Mouse (Mus musculus): Measurements from ENCODE around the gene Nucks1. TPM values are rescaled to one million over a fixed set of nuclear protein-coding genes. Genes with fewer than 3 reads are reported as not detected.

The Nucks1 gene
- polyA plus RNA-seq, 1 experiment from 2014 or later, result 120 TPM

DNA sequence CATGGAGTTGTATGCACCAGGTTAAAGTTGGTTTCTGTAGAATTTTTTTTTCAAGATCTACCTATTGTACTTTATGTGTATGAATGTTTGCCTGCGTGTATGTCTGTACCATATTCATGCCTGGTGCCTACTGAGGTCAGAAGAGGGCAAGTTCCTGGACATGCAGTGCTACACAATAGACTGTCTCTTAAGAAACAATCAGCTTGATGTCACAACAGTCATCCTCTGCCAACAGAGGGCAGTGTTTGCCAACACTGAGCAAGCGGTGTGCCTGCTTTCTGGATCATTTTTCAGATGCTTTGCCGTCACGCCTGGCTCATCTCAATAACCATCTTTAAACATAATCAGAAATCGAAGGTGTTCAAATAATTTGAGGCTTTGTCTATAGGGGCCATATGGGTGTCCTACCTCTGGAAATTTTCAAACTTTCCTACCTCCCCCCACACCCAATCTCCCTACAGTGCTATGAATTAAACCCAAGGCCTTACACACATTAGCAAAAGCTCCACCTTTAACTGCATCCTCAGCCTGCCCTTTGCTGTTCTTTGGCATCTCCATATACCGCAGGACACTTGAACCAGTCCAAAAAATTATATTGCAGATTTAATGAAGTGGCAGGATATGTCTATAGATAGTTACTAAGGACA is 27.4 kb downstream of the Nucks1 start:
- Histone ChIP-seq H3K4me1 (peaks cover 7% of the 10 kb centered on the region; the same call in 1 of the 2 replicates), H3K36me3 (replicated peaks) (peaks cover 58% of the 10 kb centered on the region), H3K27ac (no peak overlapping the region), H3K27me3 (ENCODE audit: poor library complexity, severe bottlenecking) (no peaks in the 10 kb centered on the region), H3K9me3 (no peaks in the 10 kb centered on the region), H3K4me3 (no peak overlapping the region)
- DNase-seq (ENCODE audit: extremely low spot score, low spot score), result peak; percentile 39
- 69% methylated on average over 6 of the region's 6 CpGs for WGBS

DNA sequence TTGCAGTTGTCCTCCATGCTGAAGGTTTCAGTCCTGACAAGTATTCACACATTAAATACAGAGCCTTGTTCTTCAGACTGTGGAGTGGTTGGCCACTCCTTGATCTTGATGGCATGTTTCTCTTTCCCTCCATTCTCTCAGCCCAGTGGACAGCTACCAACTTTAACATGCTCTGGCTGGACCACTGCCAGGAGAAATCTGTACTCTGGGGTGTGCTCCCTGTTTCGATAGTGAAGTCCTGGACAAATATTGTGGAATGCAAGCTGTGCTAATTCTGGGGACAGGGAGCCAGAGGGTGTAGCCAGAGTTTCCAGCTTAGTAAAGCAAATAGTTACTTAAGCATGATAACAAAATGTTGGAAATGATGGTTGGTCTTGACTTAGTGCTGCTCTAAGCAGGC is 28.5 kb downstream of the Nucks1 start:
- H3K4me3 ChIP-seq, result no peak overlapping the region
- peaks cover 7% of the 10 kb centered on the region; the same call in 1 of the 2 replicates for H3K4me1 ChIP-seq
- no peaks in the 10 kb centered on the region for H3K9me3 ChIP-seq
- H3K27me3 ChIP-seq (ENCODE audit: poor library complexity, severe bottlenecking), result no peaks in the 10 kb centered on the region
- peaks cover 48% of the 10 kb centered on the region for H3K36me3 ChIP-seq (replicated peaks)
- no peak overlapping the region for H3K27ac ChIP-seq
- no peak for DNase-seq (ENCODE audit: extremely low spot score, low spot score)
- 98% methylated on average over 1 of the region's 1 CpGs for WGBS

DNA sequence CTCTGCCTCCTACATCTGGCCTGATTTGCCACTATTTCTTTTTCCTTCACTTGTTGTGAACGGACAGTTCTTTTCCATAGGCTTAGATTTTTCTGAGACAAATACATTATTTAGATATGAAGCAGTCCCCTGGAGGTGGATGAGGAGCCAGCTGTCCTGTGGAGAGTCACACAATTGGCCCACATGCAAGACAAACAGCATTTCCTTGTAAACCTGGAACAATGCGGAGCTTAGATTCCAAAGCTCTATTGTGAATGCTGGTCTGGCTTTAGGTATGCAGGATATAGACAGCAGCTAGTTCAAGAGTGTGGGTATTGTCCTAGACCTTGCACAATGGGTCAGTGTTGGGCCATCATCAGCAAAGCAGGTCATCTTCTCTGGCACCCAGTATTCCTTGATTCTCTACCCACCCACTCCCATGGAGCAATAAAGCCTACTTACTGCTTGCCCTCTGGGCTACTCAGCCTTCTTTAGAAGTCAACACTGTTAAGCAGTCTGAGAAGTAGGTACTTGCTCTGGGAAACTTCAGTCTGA is 30.4 kb downstream of the Nucks1 start:
- Histone ChIP-seq H3K9me3 (no peaks in the 10 kb centered on the region), H3K4me1 (peaks cover 7% of the 10 kb centered on the region; the same call in 1 of the 2 replicates), H3K27ac (no peak overlapping the region), H3K27me3 (ENCODE audit: poor library complexity, severe bottlenecking) (no peaks in the 10 kb centered on the region), H3K36me3 (replicated peaks) (peaks cover 28% of the 10 kb centered on the region), H3K4me3 (no peak overlapping the region)
- DNase-seq (ENCODE audit: extremely low spot score, low spot score), result no peak
- 73% methylated on average over 2 of the region's 2 CpGs for WGBS

DNA sequence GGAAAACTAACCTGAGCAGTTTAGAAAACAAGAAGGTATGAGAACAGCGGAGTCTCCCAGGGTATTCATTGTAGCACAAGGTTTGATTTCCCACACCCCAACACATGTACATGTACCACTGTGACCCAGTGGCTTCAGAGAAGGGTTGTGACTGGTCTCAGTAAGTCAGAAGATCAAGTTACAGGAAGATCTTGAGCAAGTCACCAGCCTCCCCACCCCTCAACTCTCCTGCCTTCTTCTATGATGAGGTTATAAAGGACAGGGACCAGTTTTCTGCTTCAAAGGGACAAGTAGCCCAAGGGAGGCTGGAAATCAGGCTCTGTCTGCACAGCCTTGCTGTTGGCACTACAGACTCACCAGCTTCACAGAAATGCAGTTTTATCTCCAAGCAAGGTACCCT is 31.2 kb downstream of the Nucks1 start:
- Histone ChIP-seq H3K27me3 (ENCODE audit: poor library complexity, severe bottlenecking) (no peaks in the 10 kb centered on the region), H3K4me3 (no peak overlapping the region), H3K4me1 (peaks cover 7% of the 10 kb centered on the region; the same call in 1 of the 2 replicates), H3K36me3 (replicated peaks) (peaks cover 26% of the 10 kb centered on the region), H3K27ac (no peak overlapping the region), H3K9me3 (no peaks in the 10 kb centered on the region)
- no peak for DNase-seq (ENCODE audit: extremely low spot score, low spot score)
- WGBS, result 98% methylated on average over 1 of the region's 1 CpGs

DNA sequence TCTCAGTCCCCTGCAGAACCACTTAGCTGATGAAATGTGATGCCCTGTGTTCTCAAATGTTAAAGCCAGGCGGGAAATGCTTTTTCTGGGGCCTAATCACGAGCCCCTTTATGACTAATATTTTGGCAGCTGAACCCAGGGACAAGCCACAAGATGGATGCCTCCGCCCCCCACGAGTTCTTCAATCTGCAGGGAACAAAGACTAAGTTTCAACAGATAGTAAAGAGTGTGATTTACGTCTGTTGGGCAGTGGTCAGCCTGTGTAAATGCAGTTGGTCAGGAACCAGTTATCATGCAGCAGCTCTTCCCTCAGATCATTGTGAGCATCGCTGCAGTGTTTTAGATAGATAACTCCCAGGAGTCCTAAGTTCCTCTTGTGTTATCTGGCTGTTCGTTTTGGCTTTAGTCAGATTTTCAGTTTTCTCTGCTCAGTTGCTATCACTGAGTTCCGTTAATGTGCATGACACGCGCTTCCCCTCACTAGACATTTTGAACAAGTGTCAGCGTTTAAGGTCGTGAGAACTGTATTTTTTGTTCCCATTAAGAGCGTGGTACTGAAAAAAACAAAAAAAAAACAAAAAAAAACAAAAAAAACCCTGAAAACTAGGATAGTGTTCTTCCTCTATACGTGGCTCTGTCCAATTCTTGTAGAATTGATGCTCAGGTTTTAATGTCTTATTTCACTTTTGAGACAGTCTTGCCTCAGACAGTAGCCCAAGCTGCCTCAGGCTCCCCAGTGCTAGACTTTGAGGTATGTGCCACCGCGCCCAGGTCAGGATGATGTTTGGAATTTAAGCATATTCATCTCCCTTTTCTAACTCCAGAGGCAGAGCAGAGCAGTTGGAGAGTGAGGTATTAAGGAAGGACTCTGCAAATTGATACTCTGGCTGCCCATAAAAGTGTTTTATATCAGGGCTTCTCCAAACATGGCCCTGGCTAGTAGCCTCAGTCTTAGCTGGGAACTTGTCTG is 32.6 kb downstream of the Nucks1 start:
- H3K4me1 ChIP-seq, result peaks cover 14% of the 10 kb centered on the region
- no peak overlapping the region for H3K27ac ChIP-seq
- WGBS, result 87% methylated on average over 16 of the region's 16 CpGs
- peaks cover 15% of the 10 kb centered on the region for H3K36me3 ChIP-seq (replicated peaks)
- DNase-seq (ENCODE audit: extremely low spot score, low spot score), result no peak
- no peak overlapping the region for H3K4me3 ChIP-seq
- no peaks in the 10 kb centered on the region for H3K9me3 ChIP-seq
- no peaks in the 10 kb centered on the region for H3K27me3 ChIP-seq (ENCODE audit: poor library complexity, severe bottlenecking)

DNA sequence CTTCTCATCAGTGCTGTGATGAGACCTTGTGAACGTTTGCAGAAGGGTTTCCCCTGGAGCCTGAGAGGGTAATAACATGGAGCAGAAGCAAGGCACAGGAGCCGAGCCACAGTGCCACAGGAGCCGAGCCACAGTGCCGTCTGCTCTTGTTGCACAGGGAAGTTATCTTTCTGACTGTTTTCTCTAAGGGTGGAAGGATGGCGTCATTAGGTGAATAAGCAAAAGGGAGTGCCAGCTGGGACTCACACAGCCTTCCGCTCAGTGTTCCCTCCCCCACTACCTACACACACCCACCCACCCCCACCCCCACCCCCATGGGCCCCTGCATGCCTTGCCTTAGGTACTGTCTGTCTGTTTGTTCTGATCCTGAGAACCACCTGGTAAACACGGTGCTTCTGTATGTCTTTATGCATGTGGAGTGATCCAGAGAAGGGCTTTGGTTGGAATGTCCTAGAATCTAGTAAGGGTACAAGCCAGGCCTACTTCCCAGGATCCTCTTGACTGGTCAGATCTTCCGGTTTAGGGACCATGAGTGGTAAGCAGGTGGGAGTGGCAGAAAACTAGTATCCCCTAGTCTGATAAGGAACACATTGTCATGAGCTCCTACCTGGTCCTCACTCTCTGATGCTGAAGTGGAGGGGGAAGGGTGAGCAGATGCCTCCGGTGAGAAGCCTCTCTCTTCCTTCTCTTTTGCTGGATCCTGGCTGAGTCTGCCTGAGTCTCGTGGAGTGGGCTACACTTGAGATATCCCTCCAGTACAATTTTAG is 35.5 kb downstream of the Nucks1 start:
- H3K4me3 ChIP-seq, result no peak overlapping the region
- no peaks in the 10 kb centered on the region for H3K27me3 ChIP-seq (ENCODE audit: poor library complexity, severe bottlenecking)
- DNase-seq (ENCODE audit: extremely low spot score, low spot score), result no peak
- peaks cover 14% of the 10 kb centered on the region for H3K4me1 ChIP-seq
- 76% methylated on average over 10 of the region's 10 CpGs for WGBS
- no peak overlapping the region for H3K27ac ChIP-seq
- no peaks in the 10 kb centered on the region for H3K36me3 ChIP-seq (replicated peaks)
- H3K9me3 ChIP-seq, result no peaks in the 10 kb centered on the region

DNA sequence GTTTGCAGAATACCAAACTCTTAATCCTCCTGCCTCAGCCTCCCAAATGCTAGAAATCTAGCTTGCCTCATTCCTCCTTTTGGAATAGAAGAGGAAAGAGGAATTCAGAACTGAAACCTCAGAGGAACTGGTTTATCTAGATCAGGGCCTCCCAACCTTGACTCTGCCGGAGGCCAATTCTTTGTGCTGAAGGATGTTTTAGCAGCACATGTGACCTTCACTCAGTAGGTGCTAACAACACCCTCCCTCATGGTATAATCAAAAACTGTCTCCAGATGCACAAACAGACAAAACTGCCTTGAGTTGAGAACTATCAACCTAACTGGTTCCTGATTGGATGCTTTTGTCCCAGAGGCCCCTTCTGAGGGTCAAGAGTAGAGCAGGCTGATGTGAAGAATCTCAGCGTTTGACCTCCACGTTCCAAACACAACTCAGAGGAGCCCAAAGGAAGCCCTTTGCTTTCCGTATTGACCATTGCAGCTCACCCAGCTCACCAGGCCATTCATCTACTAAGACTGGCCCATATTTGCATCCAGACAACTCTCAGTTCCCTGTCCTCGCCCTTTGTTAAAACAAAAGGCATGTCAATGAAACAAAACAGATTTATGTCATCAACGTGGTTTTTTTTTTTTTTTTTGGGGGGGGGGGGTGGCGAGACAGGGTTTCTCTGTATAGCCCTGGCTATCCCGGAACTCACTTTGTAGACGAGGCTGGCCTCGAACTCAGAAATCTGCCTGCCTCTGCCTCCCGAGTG is 36.3 kb downstream of the Nucks1 start:
- no peaks in the 10 kb centered on the region for H3K36me3 ChIP-seq (replicated peaks)
- no peak for DNase-seq (ENCODE audit: extremely low spot score, low spot score)
- H3K9me3 ChIP-seq, result no peaks in the 10 kb centered on the region
- no peak overlapping the region for H3K27ac ChIP-seq
- H3K4me3 ChIP-seq, result no peak overlapping the region
- 86% methylated on average over 11 of the region's 11 CpGs for WGBS
- peaks cover 12% of the 10 kb centered on the region for H3K4me1 ChIP-seq
- no peaks in the 10 kb centered on the region for H3K27me3 ChIP-seq (ENCODE audit: poor library complexity, severe bottlenecking)

DNA sequence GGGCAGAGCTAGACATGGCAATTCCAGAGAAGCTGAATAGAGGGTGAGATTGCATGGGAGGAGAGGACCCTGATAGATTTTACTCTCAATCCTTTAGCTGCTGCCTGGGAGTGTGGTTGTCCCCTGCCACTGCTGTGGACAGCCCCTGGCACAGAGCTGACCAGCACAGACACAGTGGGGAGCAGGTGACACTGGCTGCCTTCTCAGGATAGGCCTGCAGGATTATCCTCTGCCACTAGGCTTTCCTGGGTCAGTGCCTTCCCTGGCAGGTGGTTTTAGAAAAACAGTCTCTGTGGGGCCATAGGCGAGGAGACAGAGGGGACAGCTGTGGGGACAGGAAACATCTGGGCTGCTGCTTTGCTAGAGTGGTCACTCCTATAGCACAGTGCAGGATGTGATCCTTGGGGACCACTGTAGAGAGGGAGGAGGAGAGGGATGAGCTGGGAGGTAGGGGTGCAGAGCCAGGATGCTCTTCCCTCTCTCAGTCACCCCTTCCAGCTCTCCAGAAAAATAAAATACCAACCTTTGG is 37.7 kb downstream of the Nucks1 start:
- Histone ChIP-seq H3K27me3 (ENCODE audit: poor library complexity, severe bottlenecking) (no peaks in the 10 kb centered on the region), H3K4me3 (no peak overlapping the region), H3K4me1 (peaks cover 19% of the 10 kb centered on the region), H3K27ac (peak overlapping the region; percentile 62; the same call in 1 of the 2 replicates), H3K9me3 (no peaks in the 10 kb centered on the region), H3K36me3 (replicated peaks) (no peaks in the 10 kb centered on the region)
- DNase-seq (ENCODE audit: extremely low spot score, low spot score), result no peak
- 15% methylated on average over 1 of the region's 1 CpGs for WGBS

DNA sequence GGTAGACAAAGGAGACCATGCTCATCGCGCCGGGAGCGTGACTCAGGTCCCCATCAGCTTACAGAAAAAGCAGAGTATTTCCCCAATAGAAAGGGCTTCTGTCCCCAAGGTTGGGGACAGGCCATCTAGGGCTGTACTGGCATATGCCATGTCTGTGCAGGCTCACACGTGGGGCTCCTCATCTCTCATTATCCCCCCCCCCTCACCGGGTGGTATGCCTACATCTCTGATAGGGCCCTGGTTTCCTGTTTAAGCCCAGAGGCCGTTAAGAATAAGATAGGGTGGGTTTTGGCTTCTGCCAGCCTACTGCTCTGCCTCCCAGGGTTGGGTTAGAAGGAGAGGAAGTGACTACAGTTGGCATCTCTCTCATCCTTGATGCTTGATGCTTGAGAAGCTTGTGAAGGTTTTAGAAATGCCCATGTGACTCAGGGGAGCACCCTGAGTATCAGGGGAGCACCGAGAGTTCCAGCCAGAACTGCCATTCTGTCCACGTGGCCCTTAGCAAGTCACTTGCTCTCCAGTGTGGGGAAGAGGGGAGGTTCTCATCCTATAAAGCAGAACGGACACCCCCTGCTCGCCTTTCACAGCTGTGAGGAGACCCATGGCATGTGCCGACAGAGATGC is 44.0 kb downstream of the Nucks1 start:
- Histone ChIP-seq H3K4me3 (no peak overlapping the region), H3K9me3 (no peaks in the 10 kb centered on the region), H3K36me3 (replicated peaks) (no peaks in the 10 kb centered on the region), H3K4me1 (peaks cover 29% of the 10 kb centered on the region), H3K27ac (0 out of 2 replicates have a peak overlapping the region, but pooled peaks have one; percentile 2), H3K27me3 (ENCODE audit: poor library complexity, severe bottlenecking) (peaks cover 25% of the 10 kb centered on the region)
- 84% methylated on average over 12 of the region's 12 CpGs for WGBS
- DNase-seq (ENCODE audit: extremely low spot score, low spot score), result no peak

DNA sequence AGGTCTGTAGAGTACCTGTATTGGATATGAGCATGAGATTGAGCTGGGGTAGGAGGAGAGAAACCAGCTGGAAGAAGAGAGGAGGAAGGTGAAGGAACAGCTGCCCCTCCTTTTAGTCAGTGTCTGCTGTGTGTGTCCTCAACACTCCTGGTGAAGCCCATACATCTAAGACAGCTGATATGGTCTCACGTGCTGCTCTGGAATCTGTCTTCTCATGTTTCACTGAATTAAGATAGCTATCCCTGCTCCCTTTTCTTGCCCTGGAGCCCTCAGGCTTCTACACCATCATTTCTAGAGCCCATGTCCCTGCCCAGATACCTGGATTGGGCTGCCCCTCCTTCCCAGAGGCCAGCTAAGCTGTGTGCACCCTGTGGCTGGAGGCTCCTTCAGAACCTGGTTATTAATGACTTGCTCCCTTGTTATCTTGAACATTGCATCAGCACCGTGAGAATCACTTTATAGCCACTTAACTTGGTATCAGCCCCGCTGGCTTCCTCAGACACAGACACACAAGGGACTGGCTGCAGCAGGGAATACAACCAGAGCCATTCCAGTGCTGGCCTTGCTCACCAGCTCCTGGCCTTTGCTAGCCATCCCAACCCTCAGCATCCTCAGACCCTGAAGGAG is 44.9 kb downstream of the Nucks1 start:
- 68% methylated on average over 3 of the region's 3 CpGs for WGBS
- peaks cover 33% of the 10 kb centered on the region for H3K27me3 ChIP-seq (ENCODE audit: poor library complexity, severe bottlenecking)
- 0 out of 2 replicates have a peak overlapping the region, but pooled peaks have one; percentile 2 for H3K27ac ChIP-seq
- no peaks in the 10 kb centered on the region for H3K36me3 ChIP-seq (replicated peaks)
- no peak overlapping the region for H3K4me3 ChIP-seq
- H3K9me3 ChIP-seq, result no peaks in the 10 kb centered on the region
- peaks cover 29% of the 10 kb centered on the region for H3K4me1 ChIP-seq
- no peak for DNase-seq (ENCODE audit: extremely low spot score, low spot score)

DNA sequence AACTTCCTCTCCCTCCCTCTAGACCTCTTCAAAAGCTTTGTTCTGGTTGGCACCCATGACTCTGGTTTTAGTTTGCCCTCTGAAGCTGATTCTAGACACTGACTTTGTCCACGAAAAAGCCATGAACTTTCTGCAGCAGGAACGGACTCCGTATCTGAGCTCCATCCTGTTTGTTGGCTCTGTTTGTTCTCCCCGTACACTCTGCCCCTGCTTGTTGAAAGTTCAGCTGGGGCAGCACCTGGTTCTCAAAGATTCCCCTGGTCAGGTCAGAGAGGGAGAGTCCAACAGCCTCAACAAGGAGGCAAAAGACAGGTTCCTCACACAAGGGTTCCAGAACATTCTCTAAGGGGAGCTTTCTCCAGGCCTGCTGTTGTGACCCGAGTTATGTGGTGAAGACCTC is 47.1 kb downstream of the Nucks1 start:
- Histone ChIP-seq H3K27me3 (ENCODE audit: poor library complexity, severe bottlenecking) (peaks cover 55% of the 10 kb centered on the region), H3K27ac (no peak overlapping the region), H3K4me1 (peaks cover 39% of the 10 kb centered on the region), H3K36me3 (replicated peaks) (no peaks in the 10 kb centered on the region), H3K4me3 (no peak overlapping the region), H3K9me3 (no peaks in the 10 kb centered on the region)
- WGBS, result 86% methylated on average over 5 of the region's 5 CpGs
- no peak for DNase-seq (ENCODE audit: extremely low spot score, low spot score)
